Mouse (Mus musculus): Measurements from ENCODE around the gene Srf.

Srf gene

DNA sequence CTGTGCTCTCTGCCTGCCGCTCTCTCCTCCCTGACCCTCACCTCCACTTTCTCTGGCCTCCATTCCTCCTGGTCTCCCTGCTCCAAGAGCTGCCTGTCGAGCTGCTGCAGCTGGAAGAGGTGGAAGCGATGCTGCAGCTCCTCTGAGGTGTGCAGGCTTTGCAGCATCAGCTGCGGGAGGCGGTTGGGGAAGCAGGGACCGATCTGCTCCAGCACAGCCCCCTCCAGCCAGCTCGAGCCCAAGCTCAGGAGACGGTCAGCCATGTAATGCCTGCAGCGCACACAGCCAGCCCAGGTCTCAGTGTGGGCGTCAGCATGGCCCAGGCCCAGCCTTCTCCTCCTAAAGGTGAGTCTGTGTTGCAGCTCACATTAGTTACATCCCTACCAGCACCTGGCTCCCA, 36.0 kb downstream of the Srf start:
- no peak for DNase-seq (ENCODE audit: low spot score)

DNA sequence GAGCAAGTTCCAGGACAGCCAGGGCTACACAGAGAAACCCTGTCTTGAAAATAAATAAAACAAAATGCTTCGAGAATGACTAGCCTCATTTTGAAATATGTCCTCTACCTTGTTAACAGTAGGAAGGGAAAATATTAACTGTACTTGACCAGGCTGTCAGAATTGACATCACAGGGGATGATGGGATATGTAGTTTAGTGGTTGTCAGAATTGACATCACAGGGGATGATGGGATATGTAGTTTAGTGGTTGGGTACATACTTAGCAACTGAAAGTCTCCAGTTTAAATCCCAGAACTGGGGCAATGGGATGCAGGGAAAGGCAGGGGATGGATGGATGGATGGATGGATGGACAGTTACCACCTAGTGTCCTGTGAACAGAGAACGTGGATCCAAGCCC, 42.6 kb downstream of the Srf start:
- DNase-seq (ENCODE audit: low spot score), result no peak

DNA sequence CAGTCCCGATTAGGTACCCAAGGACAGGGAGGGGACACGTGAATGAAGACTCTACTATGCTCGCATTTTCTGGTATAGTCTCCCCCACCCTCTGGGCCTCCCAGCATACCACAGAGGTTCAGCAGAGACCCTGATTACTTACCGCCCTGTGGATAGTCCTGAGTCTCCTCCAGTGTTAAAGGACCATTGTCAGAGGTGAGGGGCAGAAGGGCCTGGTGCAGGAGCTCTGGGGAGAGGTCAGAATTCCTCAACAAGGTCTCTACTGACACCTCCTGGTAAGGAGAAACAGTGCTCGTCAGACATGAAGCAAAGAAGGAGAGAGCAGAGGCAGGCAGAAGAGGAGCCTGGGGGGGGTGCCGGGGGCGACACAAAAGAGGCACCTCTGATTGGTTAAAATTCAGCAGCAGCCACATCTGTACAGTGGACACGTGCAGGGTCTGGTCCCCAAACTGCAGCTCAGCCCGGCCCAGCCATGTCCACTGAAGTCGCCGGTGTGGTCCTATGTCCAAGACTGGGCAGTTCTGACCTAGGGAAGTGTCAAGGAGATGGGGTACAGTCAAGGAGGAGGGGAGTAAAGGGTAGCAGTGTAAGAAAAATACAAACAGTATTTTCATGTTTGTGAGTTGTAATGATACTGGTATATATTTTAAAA, 44.8 kb downstream of the Srf start:
- DNase-seq (ENCODE audit: low spot score), result no peak

DNA sequence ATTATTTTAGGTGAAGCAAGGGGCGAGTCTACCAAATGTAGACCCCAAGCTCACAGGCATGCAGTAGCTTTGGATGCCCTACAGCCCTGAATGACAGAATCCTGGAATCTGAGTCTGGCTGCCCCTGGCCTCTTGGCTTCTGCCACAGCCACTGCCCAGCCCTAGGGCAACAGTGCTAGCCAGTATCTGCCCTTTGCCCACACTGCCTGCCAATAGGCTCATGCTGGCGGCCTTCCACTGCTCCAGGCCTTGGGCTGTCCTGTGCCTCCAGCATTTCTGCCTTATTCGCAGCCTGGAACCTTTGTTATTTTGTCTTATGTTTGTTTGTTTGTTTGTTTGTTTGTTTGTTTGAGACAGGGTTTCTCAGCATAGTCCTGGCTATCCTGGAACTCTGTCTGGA, 50.4 kb downstream of the Srf start:
- DNase-seq (ENCODE audit: low spot score), result no peak

DNA sequence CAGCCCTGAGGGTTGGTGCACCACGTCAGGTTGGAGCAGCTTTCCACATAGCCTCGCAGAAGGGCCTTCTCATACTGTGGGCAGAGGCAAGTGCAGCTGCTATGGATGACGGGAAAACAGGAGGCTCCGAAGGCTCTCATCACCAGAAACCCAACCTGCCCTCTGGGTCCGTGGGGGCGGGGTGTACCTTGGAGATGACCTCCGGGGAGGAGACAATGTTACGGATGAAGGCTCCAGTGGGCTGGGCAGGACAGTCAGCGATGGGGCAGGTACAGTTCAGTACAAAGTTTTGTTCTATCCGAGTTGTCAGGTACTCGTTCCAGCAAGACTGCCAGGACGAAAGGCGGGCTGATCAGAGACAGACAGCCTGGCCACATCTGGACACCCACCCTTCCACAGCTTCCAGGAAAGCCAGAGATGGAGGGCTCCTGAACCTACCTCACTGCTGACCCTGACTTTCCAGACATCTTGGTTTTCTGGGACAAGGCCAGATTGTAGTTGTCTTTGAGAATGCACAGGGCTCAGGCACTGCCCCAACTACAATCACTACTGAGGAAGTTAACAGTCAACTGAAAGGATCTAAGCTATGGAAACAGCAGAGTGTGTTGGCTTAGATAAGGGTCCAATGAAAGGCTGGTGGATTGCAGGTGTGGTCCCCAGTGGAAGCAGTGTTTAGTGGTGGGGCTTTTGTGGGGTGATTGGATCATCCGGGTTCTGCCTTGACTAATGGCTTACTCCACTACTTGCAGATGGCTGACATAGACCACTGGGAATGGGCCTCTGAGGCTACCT, 51.9 kb downstream of the Srf start:
- DNase-seq (ENCODE audit: low spot score), result no peak

DNA sequence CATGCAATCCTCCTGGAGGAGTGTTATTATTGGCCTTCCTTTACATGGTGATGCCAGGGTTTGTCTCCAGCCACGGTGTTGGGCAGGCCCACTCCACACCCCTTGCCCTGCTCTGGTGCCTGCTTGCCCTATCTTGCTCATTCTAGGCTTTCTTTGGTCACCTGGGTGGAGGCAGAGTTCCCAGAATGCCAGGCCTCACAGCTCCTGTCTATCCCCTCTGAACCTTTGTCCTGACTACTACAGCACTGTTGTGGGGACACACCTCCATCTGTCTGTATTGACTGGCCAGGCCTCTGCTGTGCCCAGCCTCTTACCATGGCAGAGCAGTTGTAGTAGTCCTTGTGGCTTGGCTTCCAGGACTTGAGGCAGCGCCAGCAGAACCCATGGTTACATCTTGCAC, 53.2 kb downstream of the Srf start:
- no peak for DNase-seq (ENCODE audit: low spot score)

All from testis, postnatal 14 days (tissue).